ENCODE assay signal across 9 mouse cellular contexts in the genomic region with DNA sequence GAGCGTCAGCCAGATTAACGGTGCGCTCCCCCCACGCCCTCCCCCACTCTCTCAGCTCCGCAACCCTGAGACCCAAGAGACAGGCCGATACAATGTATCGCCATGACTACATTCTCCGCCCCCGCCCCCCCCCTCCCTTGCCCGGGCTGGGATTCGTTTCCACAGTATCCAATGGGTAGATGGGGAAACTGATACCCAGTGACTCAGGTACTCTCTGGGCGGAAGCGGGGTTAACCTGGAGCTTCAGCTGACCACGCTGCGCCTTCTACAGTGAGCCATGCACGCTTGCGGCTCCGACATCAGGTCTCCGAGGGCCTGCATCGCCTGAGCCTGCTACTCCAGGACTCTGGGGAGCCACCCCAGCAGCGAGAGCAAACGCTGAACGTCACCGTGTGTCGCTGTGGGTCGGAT. TPM values are rescaled to one million over a fixed set of nuclear protein-coding genes. Genes with fewer than 3 reads are reported as not detected.
DNase-seq lines count a peak whose midpoint lies in the region; ATAC-seq and TF ChIP-seq lines count a peak whose summit lies in the region.
"Had no signal": no experiment of that assay in that cellular context is flagged by ENCODE, and none has a peak within 500 bp of the region (broad histone marks: within the 10 kb centered on the region; RNA-seq: fewer than 3 reads in every experiment).

No protein-coding gene starts in this region.

- no peak overlapping the region for H3K9ac ChIP-seq in heart, embryonic 14.5 days (ENCODE audit: low read length)
- peak overlapping the region; percentile 63; the same call in 1 of the 2 replicates for H3K9ac ChIP-seq in hindbrain, embryonic 13.5 days
- no peak overlapping the region for H3K9ac ChIP-seq in midbrain, embryonic 14.5 days (replicated peaks; ENCODE audit: low read length)

- peaks cover 19% of the 10 kb centered on the region for H3K9me3 ChIP-seq in heart, embryonic 14.5 days (ENCODE audit: control insufficient read depth, low read length)
- peaks cover 28% of the 10 kb centered on the region for H3K9me3 ChIP-seq in hindbrain, embryonic 13.5 days
- H3K9me3 ChIP-seq in midbrain, embryonic 14.5 days (ENCODE audit: control insufficient read depth, low read length), result peaks cover 12% of the 10 kb centered on the region; the same call in 1 of the 2 replicates

- H3K27me3 ChIP-seq in heart, embryonic 14.5 days (ENCODE audit: control insufficient read depth, insufficient read depth, low read length), result no peaks in the 10 kb centered on the region
- peaks cover 3% of the 10 kb centered on the region; the same call in 1 of the 2 replicates for H3K27me3 ChIP-seq in hindbrain, embryonic 13.5 days
- no peaks in the 10 kb centered on the region for H3K27me3 ChIP-seq in midbrain, embryonic 14.5 days (ENCODE audit: control insufficient read depth, insufficient read depth, low read length)
- H3K27me3 ChIP-seq in cerebellum, adult 2 months (ENCODE audit: control insufficient read depth, insufficient read depth, low read length), result no peaks in the 10 kb centered on the region

- no peaks in the 10 kb centered on the region; a peak in 1 of 4 replicates for H3K4me1 ChIP-seq in heart, embryonic 14.5 days (ENCODE audit: control insufficient read depth in 2 of 2, insufficient read depth in 2 of 2, low read length in 2 of 2)
- peaks cover 12% of the 10 kb centered on the region; the same call in 1 of the 2 replicates for H3K4me1 ChIP-seq in hindbrain, embryonic 13.5 days (replicated peaks)
- H3K4me1 ChIP-seq in midbrain, embryonic 14.5 days (ENCODE audit: control insufficient read depth, insufficient read depth, low read length), result no peaks in the 10 kb centered on the region
- peaks cover 26% of the 10 kb centered on the region for H3K4me1 ChIP-seq in cerebellum, adult 2 months (ENCODE audit: control insufficient read depth, insufficient read depth, low read length)

- H3K27ac ChIP-seq in heart, embryonic 14.5 days (replicated peaks in 1 of 2; ENCODE audit: control insufficient read depth in 1 of 2, insufficient read depth in 1 of 2, low read depth in 2 of 2, low read length in 2 of 2), result no peak overlapping the region
- H3K27ac ChIP-seq in hindbrain, embryonic 13.5 days, result no peak overlapping the region
- no peak overlapping the region for H3K27ac ChIP-seq in midbrain, embryonic 14.5 days (replicated peaks; ENCODE audit: low read depth, low read length)
- no peak overlapping the region for H3K27ac ChIP-seq in cerebellum, adult 2 months (ENCODE audit: insufficient read depth, low read length)

- no peak for TF ChIP-seq POLR2A in cerebellum, adult 2 months (IDR thresholded peaks at IDR 0.05; ENCODE audit: borderline replicate concordance, insufficient read depth, low read length)

- ATAC-seq in heart, embryonic 14.5 days (ENCODE audit: insufficient number of reproducible peaks, insufficient read depth, low FRiP score, low read depth), result no peak
- peak; percentile 29; the same call in 1 of the 2 replicates for ATAC-seq in hindbrain, embryonic 13.5 days (ENCODE audit: low FRiP score)
- no peak for ATAC-seq in midbrain, embryonic 14.5 days (ENCODE audit: low FRiP score, low TSS enrichment)

- no peak for TF ChIP-seq CTCF in cerebellum, adult 2 months (IDR thresholded peaks at IDR 0.05; ENCODE audit: borderline replicate concordance, insufficient read depth, low read depth, low read length)

- no peak for DNase-seq in heart, adult 8-10 months (ENCODE audit: low spot score)
- peak; percentile 39 for DNase-seq in Muller cell, postnatal 12 days (ENCODE audit: inconsistent ontology term)
- DNase-seq in midbrain, embryonic 14.5 days, result peak; percentile 34
- no peak for DNase-seq in spleen, postnatal 10 days (ENCODE audit: low spot score in 2 of 2)
- no peak for DNase-seq in cerebellum, adult 2 months
- no peak for DNase-seq in gastrocnemius, postnatal 25 days

- H3K4me3 ChIP-seq in heart, embryonic 14.5 days (ENCODE audit: control insufficient read depth in 1 of 2, insufficient read depth in 1 of 2, low read depth in 1 of 2, low read length in 2 of 2), result no peak overlapping the region
- peak overlapping the region; percentile 30 for H3K4me3 ChIP-seq in hindbrain, embryonic 13.5 days
- peak overlapping the region; percentile 23 for H3K4me3 ChIP-seq in midbrain, embryonic 14.5 days (replicated peaks; ENCODE audit: low read depth, low read length)
- H3K4me3 ChIP-seq in cerebellum, adult 2 months (replicated peaks; ENCODE audit: insufficient read depth, low read depth, low read length), result no peak overlapping the region

- no peaks in the 10 kb centered on the region for H3K36me3 ChIP-seq in heart, embryonic 14.5 days (ENCODE audit: control insufficient read depth, insufficient read depth, low read length)
- H3K36me3 ChIP-seq in hindbrain, embryonic 13.5 days, result no peaks in the 10 kb centered on the region
- H3K36me3 ChIP-seq in midbrain, embryonic 14.5 days (ENCODE audit: control insufficient read depth, insufficient read depth, low read length), result no peaks in the 10 kb centered on the region

- 54% methylated on average over 26 of the region's 26 CpGs for WGBS in heart, embryonic 14.5 days
- 50% methylated on average over 26 of the region's 26 CpGs for WGBS in hindbrain, embryonic 13.5 days
- 50% methylated on average over 26 of the region's 26 CpGs for WGBS in midbrain, embryonic 14.5 days
- 68% methylated on average over 26 of the region's 26 CpGs for WGBS in cerebellum, adult 2 months

- H3K4me2 ChIP-seq in heart, embryonic 14.5 days (ENCODE audit: low read length), result peak overlapping the region; percentile 54
- peak overlapping the region; percentile 53 for H3K4me2 ChIP-seq in hindbrain, embryonic 13.5 days
- peak overlapping the region; percentile 46 for H3K4me2 ChIP-seq in midbrain, embryonic 14.5 days (ENCODE audit: low read length)

RNA-seq across cellular contexts. Expression of gene Cdh15, which starts 17.0 kb away (rescaled TPM):
- 0.05 and 0.19 TPM in 2 replicates for polyA plus RNA-seq in heart, embryonic 14.5 days (2014; fragmentation: Nextera tagmentation; extraction: Ambion mirVana)
- under 1 TPM in 1 of 4 experiments, not detected in 3; 0.06 TPM for total RNA-seq in heart, adult 8-10 months (2022)
- polyA plus RNA-seq in hindbrain, embryonic 13.5 days (2015; fragmentation: Nextera tagmentation; extraction: Ambion mirVana), result 1.5 and 1.8 TPM in 2 replicates
- 1.5 and 2.6 TPM in 2 replicates for polyA plus RNA-seq in midbrain, embryonic 14.5 days (2014; fragmentation: Nextera tagmentation; extraction: Ambion mirVana)
- polyA plus RNA-seq in cerebellum, adult 2 months (2012; rRNA removed), result 26.5 and 34.3 TPM in 2 replicates
- total RNA-seq in gastrocnemius, postnatal 25 days (2021), result 10 to 100 TPM; 16.5 to 17.2 TPM
- total RNA-seq: CH12.LX had no signal

Comparison
In these comparisons a context has a peak if more than half of its experiments do, and no peak if none do; other contexts are left out.
1. H3K4me3 ChIP-seq: peak in hindbrain, embryonic 13.5 days (single experiment) and midbrain, embryonic 14.5 days (single experiment); none in heart, embryonic 14.5 days (0 of 2) and cerebellum, adult 2 months (single experiment).
2. DNase-seq: peak in Muller cell, postnatal 12 days (single experiment) and midbrain, embryonic 14.5 days (single experiment); none in heart, adult 8-10 months (single experiment), spleen, postnatal 10 days (0 of 2), cerebellum, adult 2 months (0 of 2) and gastrocnemius, postnatal 25 days (single experiment).
3. Peak in every context shown above with its lines, with median percentiles within 50 percentile points of each other: H3K4me2 ChIP-seq.